Mouse (Mus musculus): ENCODE measurements around the gene Tmem131. TPM values are rescaled to one million over a fixed set of nuclear protein-coding genes. Genes with fewer than 3 reads are reported as not detected.

Gene Tmem131
- polyA plus RNA-seq, 1 experiment from 2014 or later: 6.5 TPM

- H3K9ac ChIP-seq: no peak overlapping the region
- H3K9me3 ChIP-seq: no peaks in the 10 kb centered on the region
- no peak overlapping the region for H3K4me2 ChIP-seq
- no peak overlapping the region for H3K27ac ChIP-seq (replicated peaks)
- 74% methylated on average over 1 of the region's 1 CpGs for WGBS
- no peaks in the 10 kb centered on the region for H3K36me3 ChIP-seq
- H3K4me3 ChIP-seq: no peak overlapping the region
- H3K27me3 ChIP-seq (replicated peaks): peaks cover 25% of the 10 kb centered on the region
- ATAC-seq (ENCODE audit: extremely low read depth, insufficient number of reproducible peaks, low FRiP score, low TSS enrichment): no peak
- H3K4me1 ChIP-seq: peaks cover 11% of the 10 kb centered on the region; the same call in 1 of the 2 replicates
Observed at GRCm38 (mm10) chr1:36769951-36770350, 173.5 kb downstream of the Tmem131 start.

DNA sequence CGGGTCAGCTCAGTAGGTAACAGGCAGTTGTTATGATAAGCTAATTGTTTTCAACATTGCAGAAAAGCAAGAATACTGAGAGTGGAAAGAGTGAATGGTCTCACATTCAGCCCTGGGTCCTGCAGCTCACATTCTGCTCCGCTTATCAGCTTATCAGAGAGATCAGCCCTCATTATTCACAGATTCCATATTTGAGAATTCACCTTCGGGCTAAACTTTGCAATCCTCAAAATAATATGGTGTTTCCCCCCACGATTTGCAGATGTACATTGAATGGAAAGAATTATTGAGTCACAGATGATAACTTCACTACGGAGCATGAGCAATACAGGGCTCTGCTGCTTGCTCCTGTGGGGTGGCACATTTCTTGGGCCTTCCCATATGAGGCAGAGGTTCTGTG lies 174.7 kb downstream of the Tmem131 start:
- 61% methylated on average over 5 of the region's 5 CpGs for WGBS

DNA sequence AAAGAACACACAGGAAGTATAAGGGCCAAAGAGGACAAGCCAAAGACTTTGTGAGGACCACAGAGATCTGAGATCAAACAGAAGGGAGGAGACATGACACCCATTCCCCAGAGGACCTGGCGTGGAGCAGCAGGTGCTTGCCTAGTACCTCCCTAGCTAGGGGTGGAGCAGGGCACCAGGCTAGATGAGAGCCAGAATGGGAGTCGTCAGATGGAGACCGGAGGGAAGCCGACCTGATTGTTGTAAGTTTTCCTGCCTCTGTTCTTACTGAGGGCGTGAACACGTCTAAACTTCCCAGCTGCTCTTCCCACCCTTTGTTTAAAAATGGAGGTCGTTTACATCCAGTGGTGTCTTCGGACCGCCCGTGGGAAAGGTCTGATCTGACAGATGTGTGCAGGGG lies 176.1 kb downstream of the Tmem131 start:
- Histone ChIP-seq H3K4me2 (no peak overlapping the region), H3K9ac (no peak overlapping the region), H3K27me3 (replicated peaks) (peaks cover 25% of the 10 kb centered on the region), H3K36me3 (no peaks in the 10 kb centered on the region), H3K4me3 (no peak overlapping the region), H3K27ac (replicated peaks) (no peak overlapping the region), H3K4me1 (peaks cover 11% of the 10 kb centered on the region; the same call in 1 of the 2 replicates), H3K9me3 (no peaks in the 10 kb centered on the region)
- 53% methylated on average over 10 of the region's 10 CpGs for WGBS
- ATAC-seq (ENCODE audit: extremely low read depth, insufficient number of reproducible peaks, low FRiP score, low TSS enrichment): no peak

More for the DNA sequence above, 174.7 kb downstream of the Tmem131 start:
- peaks cover 11% of the 10 kb centered on the region; the same call in 1 of the 2 replicates for H3K4me1 ChIP-seq
- no peaks in the 10 kb centered on the region for H3K36me3 ChIP-seq
- peaks cover 25% of the 10 kb centered on the region for H3K27me3 ChIP-seq (replicated peaks)
- no peak overlapping the region for H3K4me2 ChIP-seq
- no peak for ATAC-seq (ENCODE audit: extremely low read depth, insufficient number of reproducible peaks, low FRiP score, low TSS enrichment)
- no peak overlapping the region for H3K27ac ChIP-seq (replicated peaks)
- H3K9me3 ChIP-seq: no peaks in the 10 kb centered on the region
- no peak overlapping the region for H3K9ac ChIP-seq
- no peak overlapping the region for H3K4me3 ChIP-seq

GRCm38 (mm10) chr1:36766431-36767205 lies 176.8 kb downstream of the Tmem131 start:
- 34% methylated on average over 4 of the region's 4 CpGs for WGBS
- no peak overlapping the region for H3K27ac ChIP-seq (replicated peaks)

GRCm38 (mm10) chr1:36761568-36761967 lies 181.9 kb downstream of the Tmem131 start, which contains the start of gene Zap70:
Gene Zap70, plus strand, starts transcription at chr1:36761798.
- H3K27me3 ChIP-seq (replicated peaks): no peaks in the 10 kb centered on the region
- H3K27ac ChIP-seq (replicated peaks): no peak within 1 kb of the TSS
- no peak within 1 kb of the TSS for H3K4me3 ChIP-seq
- no peak for ATAC-seq (ENCODE audit: extremely low read depth, insufficient number of reproducible peaks, low FRiP score, low TSS enrichment)
- peaks cover 2% of the 10 kb centered on the region; the same call in 1 of the 2 replicates for H3K4me1 ChIP-seq
- no peak within 1 kb of the TSS for H3K4me2 ChIP-seq
- no peaks in the 10 kb centered on the region for H3K36me3 ChIP-seq
- H3K9ac ChIP-seq: no peak within 1 kb of the TSS
- H3K9me3 ChIP-seq: no peaks in the 10 kb centered on the region
- 69% methylated on average over 11 of the region's 11 CpGs for WGBS

More at GRCm38 (mm10) chr1:36766431-36767205, 176.8 kb downstream of the Tmem131 start:
- no peak overlapping the region for H3K4me3 ChIP-seq
- no peak overlapping the region for H3K4me2 ChIP-seq
- H3K36me3 ChIP-seq: no peaks in the 10 kb centered on the region
- H3K4me1 ChIP-seq: peaks cover 11% of the 10 kb centered on the region; the same call in 1 of the 2 replicates
- H3K9ac ChIP-seq: no peak overlapping the region
- no peaks in the 10 kb centered on the region for H3K9me3 ChIP-seq
- no peak for ATAC-seq (ENCODE audit: extremely low read depth, insufficient number of reproducible peaks, low FRiP score, low TSS enrichment)
- H3K27me3 ChIP-seq (replicated peaks): peaks cover 20% of the 10 kb centered on the region

DNA sequence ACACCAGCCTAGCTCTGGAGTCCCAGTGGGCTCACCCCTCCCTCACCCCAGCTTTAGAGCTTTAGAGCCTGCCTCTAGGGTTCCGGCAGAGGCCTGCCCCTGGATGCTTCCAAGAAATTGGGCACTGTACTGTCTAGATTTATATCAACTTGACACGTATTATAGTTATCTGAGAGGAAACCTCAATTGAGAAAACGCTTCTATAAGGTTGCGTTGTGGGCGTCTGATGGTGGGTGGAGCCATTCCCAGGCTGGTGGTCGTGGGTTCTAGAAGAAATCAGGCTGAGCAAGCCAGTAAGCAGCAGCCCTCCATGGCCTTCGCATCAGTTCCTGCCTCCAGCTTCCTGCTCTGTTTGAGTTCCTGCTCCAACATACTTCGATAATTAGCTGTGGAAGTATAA lies 182.4 kb downstream of the Tmem131 start:
- Histone ChIP-seq H3K9ac (no peak overlapping the region), H3K4me1 (no peaks in the 10 kb centered on the region), H3K4me2 (no peak overlapping the region), H3K27ac (replicated peaks) (no peak overlapping the region), H3K4me3 (no peak overlapping the region), H3K27me3 (replicated peaks) (no peaks in the 10 kb centered on the region), H3K9me3 (no peaks in the 10 kb centered on the region), H3K36me3 (no peaks in the 10 kb centered on the region)
- 80% methylated on average over 8 of the region's 8 CpGs for WGBS
- ATAC-seq (ENCODE audit: extremely low read depth, insufficient number of reproducible peaks, low FRiP score, low TSS enrichment): no peak

GRCm38 (mm10) chr1:36760401-36760800 lies 183.1 kb downstream of the Tmem131 start:
- Histone ChIP-seq H3K36me3 (no peaks in the 10 kb centered on the region), H3K27me3 (replicated peaks) (no peaks in the 10 kb centered on the region), H3K4me3 (no peak overlapping the region), H3K4me1 (no peaks in the 10 kb centered on the region), H3K4me2 (no peak overlapping the region), H3K9ac (no peak overlapping the region), H3K27ac (replicated peaks) (no peak overlapping the region), H3K9me3 (no peaks in the 10 kb centered on the region)
- 74% methylated on average over 9 of the region's 9 CpGs for WGBS
- ATAC-seq (ENCODE audit: extremely low read depth, insufficient number of reproducible peaks, low FRiP score, low TSS enrichment): no peak

DNA sequence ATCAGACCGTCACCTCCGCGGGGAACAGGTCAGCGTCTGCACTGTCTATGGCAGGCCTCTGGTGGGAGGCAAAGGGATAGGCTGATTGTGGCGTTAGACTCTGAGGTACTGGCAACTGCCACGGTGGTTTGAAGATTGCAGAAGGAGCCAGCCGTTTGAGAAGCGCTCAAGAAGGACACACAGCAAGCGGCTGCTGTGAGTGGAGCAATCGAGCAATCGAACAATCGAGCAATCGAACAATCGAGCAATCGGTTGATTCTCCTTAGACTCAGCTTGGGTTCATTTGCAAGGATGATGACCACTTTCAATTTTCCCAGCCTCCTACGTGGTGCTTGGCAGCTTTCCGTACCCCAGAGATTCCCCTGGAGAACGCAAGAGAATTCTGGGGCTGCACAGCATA lies 184.4 kb downstream of the Tmem131 start:
- no peaks in the 10 kb centered on the region for H3K27me3 ChIP-seq (replicated peaks)
- no peaks in the 10 kb centered on the region for H3K36me3 ChIP-seq
- no peak overlapping the region for H3K9ac ChIP-seq
- 78% methylated on average over 18 of the region's 18 CpGs for WGBS
- no peak overlapping the region for H3K4me2 ChIP-seq
- H3K4me1 ChIP-seq: 0 out of 2 replicates have a peak, but pooled peaks cover 5% of the 10 kb centered on the region
- no peaks in the 10 kb centered on the region for H3K9me3 ChIP-seq
- ATAC-seq (ENCODE audit: extremely low read depth, insufficient number of reproducible peaks, low FRiP score, low TSS enrichment): no peak
- no peak overlapping the region for H3K27ac ChIP-seq (replicated peaks)
- H3K4me3 ChIP-seq: no peak overlapping the region

DNA sequence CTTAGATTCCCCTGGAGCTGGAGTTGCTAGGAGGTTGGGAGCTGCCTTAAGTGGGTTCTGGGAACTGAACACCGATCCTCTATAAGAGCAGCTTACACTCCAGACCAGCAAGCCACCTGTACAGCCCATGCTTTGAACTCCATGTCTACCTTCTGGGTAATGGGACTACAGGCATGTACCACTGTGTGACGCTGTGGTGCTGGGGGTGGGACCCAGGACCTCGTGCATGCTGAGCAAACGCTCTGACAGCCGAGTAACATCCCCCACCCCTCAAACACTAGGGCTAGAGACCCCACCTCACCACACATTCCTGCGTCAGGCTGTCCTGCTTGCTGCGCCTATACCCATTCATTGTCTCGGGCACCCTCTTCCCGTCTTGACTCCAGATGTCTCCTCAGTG lies 184.9 kb downstream of the Tmem131 start:
- Histone ChIP-seq H3K9ac (no peak overlapping the region), H3K4me3 (no peak overlapping the region), H3K9me3 (no peaks in the 10 kb centered on the region), H3K4me1 (0 out of 2 replicates have a peak, but pooled peaks cover 5% of the 10 kb centered on the region), H3K36me3 (no peaks in the 10 kb centered on the region), H3K4me2 (no peak overlapping the region), H3K27ac (replicated peaks) (no peak overlapping the region), H3K27me3 (replicated peaks) (no peaks in the 10 kb centered on the region)
- ATAC-seq (ENCODE audit: extremely low read depth, insufficient number of reproducible peaks, low FRiP score, low TSS enrichment): no peak
- WGBS: 75% methylated on average over 9 of the region's 9 CpGs

DNA sequence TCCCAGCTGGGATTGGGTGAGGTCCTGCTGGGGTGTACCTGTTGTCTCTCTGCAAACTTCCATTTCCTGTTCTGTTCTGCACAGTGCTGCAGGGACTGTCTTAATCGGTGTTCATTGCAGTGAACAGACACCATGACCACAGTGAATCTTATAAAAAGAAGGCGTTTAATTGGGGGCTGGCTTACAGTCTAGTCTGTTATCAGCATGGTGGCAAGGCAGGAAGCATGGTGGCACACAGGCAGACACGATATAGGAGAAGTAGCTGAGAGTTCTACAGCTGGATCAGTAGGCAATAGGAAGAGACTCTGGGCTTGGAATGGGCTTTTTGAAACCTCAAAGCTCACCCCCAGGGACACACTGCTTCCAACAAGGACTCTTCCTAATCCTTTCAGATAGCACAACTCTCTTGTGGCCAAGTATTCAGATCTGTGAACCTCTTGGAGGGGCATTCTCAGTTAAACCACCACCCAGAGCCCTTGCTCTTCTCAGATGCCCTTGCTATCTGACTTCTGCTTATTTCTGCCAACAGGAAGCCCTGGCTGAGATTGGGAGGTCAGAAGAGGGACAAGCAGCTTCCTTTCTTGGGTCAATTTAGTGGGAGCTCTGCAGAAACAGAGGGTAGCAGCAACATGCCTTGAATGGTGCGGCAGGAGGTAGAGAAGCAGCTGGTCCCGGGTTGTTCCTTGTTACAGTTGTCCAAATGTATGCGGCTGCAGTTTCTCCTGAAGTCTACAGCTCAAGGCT lies 189.4 kb downstream of the Tmem131 start:
- 59% methylated on average over 6 of the region's 6 CpGs for WGBS
- Histone ChIP-seq H3K9me3 (no peaks in the 10 kb centered on the region), H3K9ac (no peak overlapping the region), H3K4me2 (no peak overlapping the region), H3K4me3 (no peak overlapping the region), H3K36me3 (no peaks in the 10 kb centered on the region), H3K4me1 (0 out of 2 replicates have a peak, but pooled peaks cover 5% of the 10 kb centered on the region), H3K27ac (replicated peaks) (no peak overlapping the region), H3K27me3 (replicated peaks) (no peaks in the 10 kb centered on the region)
- ATAC-seq (ENCODE audit: extremely low read depth, insufficient number of reproducible peaks, low FRiP score, low TSS enrichment): no peak

- no peaks in the 10 kb centered on the region for H3K36me3 ChIP-seq
- no peaks in the 10 kb centered on the region for H3K9me3 ChIP-seq
- H3K4me3 ChIP-seq: no peak overlapping the region
- H3K9ac ChIP-seq: no peak overlapping the region
- H3K27ac ChIP-seq (replicated peaks): no peak overlapping the region
- ATAC-seq (ENCODE audit: extremely low read depth, insufficient number of reproducible peaks, low FRiP score, low TSS enrichment): no peak
- peaks cover 18% of the 10 kb centered on the region for H3K27me3 ChIP-seq (replicated peaks)
- H3K4me2 ChIP-seq: no peak overlapping the region
- 40% methylated on average over 15 of the region's 15 CpGs for WGBS
- 0 out of 2 replicates have a peak, but pooled peaks cover 5% of the 10 kb centered on the region for H3K4me1 ChIP-seq
Observed at GRCm38 (mm10) chr1:36746452-36746851, 197.0 kb downstream of the Tmem131 start.
